Mouse (Mus musculus): ENCODE measurements at regions not wholly inside any gene's neighbourhood (a gene's known extent, or its start where the extent isn't known, plus 50 kb on each side); places are given as distances from the start of the nearest gene placed in this dataset.

GRCm38 (mm10) chr2:18445809-18446208 lies 53.2 kb upstream of the Dnajc1 start:
- no peaks in the 10 kb centered on the region for H3K27me3 ChIP-seq (replicated peaks)
- no peaks in the 10 kb centered on the region for H3K36me3 ChIP-seq
- H3K27ac ChIP-seq (ENCODE audit: poor library complexity, severe bottlenecking): no peak overlapping the region
- no peak overlapping the region for H3K9ac ChIP-seq
- H3K9me3 ChIP-seq (replicated peaks): no peaks in the 10 kb centered on the region
- no peak overlapping the region for H3K4me3 ChIP-seq
- H3K4me2 ChIP-seq: no peak overlapping the region
- WGBS: 77% methylated on average over 1 of the region's 1 CpGs
- no peaks in the 10 kb centered on the region for H3K4me1 ChIP-seq (replicated peaks)
- no peak for ATAC-seq (ENCODE audit: insufficient number of reproducible peaks, low FRiP score)
